Mouse (Mus musculus) kidney, embryonic 16.5 days (tissue): ENCODE measurements around the gene Smyd2. TPM values are rescaled to one million over a fixed set of nuclear protein-coding genes. Genes with fewer than 3 reads are reported as not detected.

Source experiments
- polyA plus RNA-seq: library from polyadenylated mRNA; unstranded; fragments of >200 nt; fragmentation: Nextera tagmentation; extraction: Ambion mirVana; gene quantifications from 2 replicates; pipeline ENCODE4 v1.2.1, GENCODE M21; 2015

The Smyd2 gene
- polyA plus RNA-seq, 1 experiment from 2014 or later, result 87.6 TPM

Other genes with a start within 250 kb of the Smyd2 start
- 65.4 and 87.1 TPM in 2 replicates for gene Cenpf, start 234.3 kb downstream of the Smyd2 start, polyA plus RNA-seq
- 16.1 and 17.0 TPM in 2 replicates for gene Ptpn14, start 194.1 kb downstream of the Smyd2 start, polyA plus RNA-seq
- gene Prox1, start 248.4 kb upstream of the Smyd2 start, polyA plus RNA-seq, result 0.89 and 1.3 TPM in 2 replicates